Mouse (Mus musculus) heart, embryonic 16.5 days (tissue): Measurements from ENCODE around the gene Gja4. TPM values are rescaled to one million over a fixed set of nuclear protein-coding genes. Genes with fewer than 3 reads are reported as not detected.

Experiments
- ATAC-seq: fragments of 200-750 bp; cut with Nextera tagmentation; replicated peaks from 2 replicates; pipeline ENCODE4 v1.8.0; 2017; ENCODE audit warnings: moderate number of reproducible peaks; ENCODE audit not compliant: insufficient read depth, low FRiP score; ENCODE audit errors: extremely low read depth
- H3K27ac ChIP-seq: fragments of 300-500 bp; sonication (generic); 2 replicates; pipeline ENCODE4 v1.5.1; 2014; ENCODE audit warnings: mild to moderate bottlenecking, low read length, control low read depth, moderate library complexity
- H3K27me3 ChIP-seq: fragments of 300-500 bp; sonication (generic); 2 replicates; pipeline ENCODE4 v1.6.1; 2014; ENCODE audit warnings: low read length, mixed read lengths; ENCODE audit not compliant: control insufficient read depth, insufficient read depth
- H3K36me3 ChIP-seq: fragments of 300-500 bp; sonication (generic); 2 replicates; pipeline ENCODE4 v1.6.1; 2014; ENCODE audit not compliant: control insufficient read depth, insufficient read depth
- H3K4me1 ChIP-seq: fragments of 300-500 bp; sonication (generic); 2 replicates; pipeline ENCODE4 v1.6.1; 2014; ENCODE audit warnings: low read length, mixed read lengths; ENCODE audit not compliant: control insufficient read depth, insufficient read depth
- H3K4me2 ChIP-seq: fragments of 300-500 bp; sonication (generic); 2 replicates; pipeline ENCODE4 v1.6.1; 2014; ENCODE audit warnings: low read depth, mild to moderate bottlenecking, control low read depth, low read length
- H3K4me3 ChIP-seq: fragments of 300-500 bp; sonication (generic); 2 replicates; pipeline ENCODE4 v1.5.1; 2014; ENCODE audit warnings: mild to moderate bottlenecking, control low read depth, low read length
- H3K9ac ChIP-seq: fragments of 300-500 bp; sonication (generic); 2 replicates; pipeline ENCODE4 v1.6.1; 2014; ENCODE audit warnings: low read length, control low read depth
- H3K9me3 ChIP-seq: fragments of 300-500 bp; sonication (generic); replicated peaks from 2 replicates; pipeline ENCODE4 v1.6.1; 2016; ENCODE audit warnings: low read length; ENCODE audit not compliant: control insufficient read depth
- WGBS: fragments of 180-500 bp; shearing (Covaris S2); extraction: QIAGEN DNeasy Blood & Tissue Kit; methylation state at CpG from one replicate; pipeline ENCODE4 v1.1.7; 2014; 5-methylcytosine and 5-hydroxymethylcytosine counted together
- polyA plus RNA-seq: library from polyadenylated mRNA; unstranded; fragments of >200 nt; fragmentation: Nextera tagmentation; extraction: Ambion mirVana; gene quantifications from 2 replicates; pipeline ENCODE4 v1.2.1, GENCODE M21; 2015

Gene Gja4
- polyA plus RNA-seq, 1 experiment from 2014 or later = 32.3 TPM

- no peaks in the 10 kb centered on the region for H3K36me3 ChIP-seq
- no peak for ATAC-seq
- H3K27me3 ChIP-seq = peaks cover 61% of the 10 kb centered on the region
- H3K4me1 ChIP-seq = no peaks in the 10 kb centered on the region; the same call in 1 of the 2 replicates
- H3K9me3 ChIP-seq = no peaks in the 10 kb centered on the region
- no peak overlapping the region for H3K9ac ChIP-seq
- H3K4me2 ChIP-seq = no peak overlapping the region
- H3K4me3 ChIP-seq = no peak overlapping the region
- WGBS = 60% methylated on average over 6 of the region's 6 CpGs
- no peak overlapping the region for H3K27ac ChIP-seq
These were observed 13.9 kb upstream of the Gja4 start for GRCm38 (mm10) chr4:127327749-127328148.

GRCm38 (mm10) chr4:127327258-127327657 lies 13.4 kb upstream of the Gja4 start:
- Histone ChIP-seq H3K9ac (no peak overlapping the region), H3K4me3 (no peak overlapping the region), H3K27ac (no peak overlapping the region), H3K27me3 (peaks cover 59% of the 10 kb centered on the region), H3K9me3 (no peaks in the 10 kb centered on the region), H3K4me1 (no peaks in the 10 kb centered on the region; the same call in 1 of the 2 replicates), H3K4me2 (no peak overlapping the region), H3K36me3 (no peaks in the 10 kb centered on the region)
- no peak for ATAC-seq
- WGBS = 22% methylated on average over 7 of the region's 7 CpGs

- WGBS = 82% methylated on average over 5 of the region's 5 CpGs
- Histone ChIP-seq H3K9ac (no peak overlapping the region), H3K4me1 (no peaks in the 10 kb centered on the region; the same call in 1 of the 2 replicates), H3K27me3 (peaks cover 40% of the 10 kb centered on the region), H3K4me2 (no peak overlapping the region), H3K9me3 (no peaks in the 10 kb centered on the region), H3K4me3 (no peak overlapping the region), H3K27ac (no peak overlapping the region), H3K36me3 (no peaks in the 10 kb centered on the region)
- no peak for ATAC-seq
These were observed 11.4 kb upstream of the Gja4 start for GRCm38 (mm10) chr4:127325276-127325675.

- no peaks in the 10 kb centered on the region for H3K4me1 ChIP-seq
- H3K36me3 ChIP-seq = no peaks in the 10 kb centered on the region
- H3K27ac ChIP-seq = no peak overlapping the region
- no peak overlapping the region for H3K4me3 ChIP-seq
- no peak overlapping the region for H3K9ac ChIP-seq
- peaks cover 36% of the 10 kb centered on the region for H3K27me3 ChIP-seq
- no peak overlapping the region for H3K4me2 ChIP-seq
- WGBS = 7% methylated on average over 6 of the region's 6 CpGs
- H3K9me3 ChIP-seq = no peaks in the 10 kb centered on the region
- no peak for ATAC-seq
These were observed 10.9 kb upstream of the Gja4 start for GRCm38 (mm10) chr4:127324759-127325158.

- H3K27ac ChIP-seq = no peak overlapping the region
- no peaks in the 10 kb centered on the region for H3K4me1 ChIP-seq
- ATAC-seq = no peak
- H3K4me2 ChIP-seq = no peak overlapping the region
- whole genome bisulfite sequencing = 76% methylated on average over 10 of the region's 10 CpGs
- H3K4me3 ChIP-seq = no peak overlapping the region
- no peaks in the 10 kb centered on the region for H3K36me3 ChIP-seq
- no peaks in the 10 kb centered on the region for H3K9me3 ChIP-seq
- H3K27me3 ChIP-seq = peaks cover 35% of the 10 kb centered on the region
- H3K9ac ChIP-seq = no peak overlapping the region
These were observed 10.5 kb upstream of the Gja4 start for GRCm38 (mm10) chr4:127324296-127324695.

GRCm38 (mm10) chr4:127323651-127324050 lies 9.8 kb upstream of the Gja4 start:
- no peak overlapping the region for H3K27ac ChIP-seq

GRCm38 (mm10) chr4:127319613-127320012 lies 5.8 kb upstream of the Gja4 start:
- H3K36me3 ChIP-seq = no peaks in the 10 kb centered on the region
- no peaks in the 10 kb centered on the region for H3K27me3 ChIP-seq
- no peaks in the 10 kb centered on the region for H3K9me3 ChIP-seq
- H3K4me3 ChIP-seq = no peak overlapping the region
- H3K4me2 ChIP-seq = no peak overlapping the region
- H3K27ac ChIP-seq = no peak overlapping the region
- ATAC-seq = no peak
- 4% methylated on average over 3 of the region's 3 CpGs for WGBS
- no peak overlapping the region for H3K9ac ChIP-seq
- H3K4me1 ChIP-seq = no peaks in the 10 kb centered on the region

More at GRCm38 (mm10) chr4:127323651-127324050, 9.8 kb upstream of the Gja4 start:
- Histone ChIP-seq H3K4me2 (no peak overlapping the region), H3K27me3 (peaks cover 29% of the 10 kb centered on the region), H3K4me3 (no peak overlapping the region), H3K4me1 (no peaks in the 10 kb centered on the region), H3K9ac (no peak overlapping the region), H3K9me3 (no peaks in the 10 kb centered on the region), H3K36me3 (no peaks in the 10 kb centered on the region)
- ATAC-seq = no peak
- 66% methylated on average over 3 of the region's 3 CpGs for WGBS

GRCm38 (mm10) chr4:127317143-127317542 lies 3.3 kb upstream of the Gja4 start:
- no peak overlapping the region for H3K4me3 ChIP-seq
- no peaks in the 10 kb centered on the region for H3K9me3 ChIP-seq
- no peak overlapping the region for H3K27ac ChIP-seq
- WGBS = 59% methylated on average over 4 of the region's 4 CpGs
- H3K27me3 ChIP-seq = peaks cover 8% of the 10 kb centered on the region
- no peak for ATAC-seq
- H3K9ac ChIP-seq = no peak overlapping the region
- H3K36me3 ChIP-seq = no peaks in the 10 kb centered on the region
- H3K4me1 ChIP-seq = no peaks in the 10 kb centered on the region; the same call in 1 of the 2 replicates
- H3K4me2 ChIP-seq = no peak overlapping the region

- ATAC-seq = no peak
These were observed 1.9 kb upstream of the Gja4 start for GRCm38 (mm10) chr4:127315753-127316152.

More at GRCm38 (mm10) chr4:127315753-127316152, 1.9 kb upstream of the Gja4 start:
- Histone ChIP-seq H3K4me3 (no peak overlapping the region), H3K27ac (no peak overlapping the region), H3K9ac (no peak overlapping the region), H3K4me2 (no peak overlapping the region), H3K27me3 (peaks cover 13% of the 10 kb centered on the region), H3K4me1 (no peaks in the 10 kb centered on the region; the same call in 1 of the 2 replicates), H3K9me3 (no peaks in the 10 kb centered on the region), H3K36me3 (no peaks in the 10 kb centered on the region)
- WGBS = 80% methylated on average over 8 of the region's 8 CpGs
